32 mouse cellular contexts compared by ENCODE assay signal in the genomic region with DNA sequence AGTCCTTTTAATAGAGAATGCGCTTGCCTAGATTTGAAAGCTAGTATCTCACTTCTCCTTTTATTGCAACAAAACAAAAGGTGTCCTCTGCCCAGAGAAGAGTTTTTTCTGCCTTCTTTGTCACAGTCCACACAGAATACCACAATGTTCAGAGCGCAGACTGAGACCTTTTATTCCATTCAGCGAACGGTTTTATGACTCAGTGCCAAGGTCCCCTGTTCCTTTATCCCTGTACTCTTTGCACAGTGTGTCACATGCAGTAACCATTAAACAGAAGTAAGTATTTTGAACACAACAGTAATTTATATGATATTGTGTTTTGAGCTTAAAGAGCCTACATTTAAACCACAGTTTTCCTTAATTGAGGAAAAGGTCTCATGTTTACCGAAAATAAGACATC.
"Had no signal": no experiment of that assay in that cellular context is flagged by ENCODE, and none has a peak within 500 bp of the region (broad histone marks: within the 10 kb centered on the region; RNA-seq: fewer than 3 reads in every experiment).

No protein-coding gene starts in this region.

- H3K27me3 ChIP-seq: heart, embryonic 12.5 days; heart, embryonic 13.5 days; heart, embryonic 15.5 days; hindbrain, embryonic 12.5 days; hindbrain, embryonic 13.5 days; hindbrain, embryonic 15.5 days; kidney, embryonic 15.5 days had no signal

- DNase-seq: heart, postnatal 10 days; heart, postnatal 14 days; heart, postnatal 36 days; heart, postnatal 4 days; kidney, adult 11 months; kidney, adult 18-20 months; kidney, adult 2 months; kidney, adult 8-10 months; kidney, adult 9 months; kidney, postnatal 14 days; kidney, postnatal 25 days; kidney, postnatal 36 days; kidney, postnatal 4 days; layer of hippocampus, adult 9-11 months; layer of hippocampus, postnatal 36 days had no signal

- ATAC-seq: hindbrain, embryonic 16.5 days; hindbrain, postnatal 0 days; inflammation-experienced regulatory T-cells, adult 6 months had no signal

- H3K4me2 ChIP-seq: heart, embryonic 11.5 days; heart, embryonic 12.5 days; heart, embryonic 13.5 days; heart, embryonic 15.5 days; hindbrain, embryonic 12.5 days; hindbrain, embryonic 13.5 days; hindbrain, embryonic 14.5 days; hindbrain, embryonic 15.5 days; kidney, embryonic 15.5 days had no signal

- H3K4me1 ChIP-seq: heart, embryonic 10.5 days; heart, embryonic 12.5 days; heart, embryonic 13.5 days; heart, embryonic 15.5 days; hindbrain, embryonic 10.5 days; hindbrain, embryonic 12.5 days; hindbrain, embryonic 13.5 days; hindbrain, embryonic 15.5 days; kidney, embryonic 15.5 days had no signal

- H3K4me3 ChIP-seq: heart, embryonic 10.5 days; heart, embryonic 12.5 days; heart, embryonic 13.5 days; heart, embryonic 15.5 days; hindbrain, embryonic 10.5 days; hindbrain, embryonic 12.5 days; hindbrain, embryonic 13.5 days; hindbrain, embryonic 15.5 days; kidney, embryonic 15.5 days; layer of hippocampus, adult 2 months; left cerebral cortex, adult 2 months had no signal

- H3K36me3 ChIP-seq: heart, embryonic 10.5 days; heart, embryonic 12.5 days; heart, embryonic 13.5 days; heart, embryonic 15.5 days; hindbrain, embryonic 10.5 days; hindbrain, embryonic 12.5 days; hindbrain, embryonic 13.5 days; hindbrain, embryonic 15.5 days; kidney, embryonic 15.5 days had no signal

- H3K9ac ChIP-seq: heart, embryonic 12.5 days; heart, embryonic 13.5 days; heart, embryonic 15.5 days; hindbrain, embryonic 12.5 days; hindbrain, embryonic 13.5 days; hindbrain, embryonic 14.5 days; hindbrain, embryonic 15.5 days; kidney, embryonic 15.5 days had no signal

- H3K9me3 ChIP-seq: heart, embryonic 10.5 days; heart, embryonic 12.5 days; heart, embryonic 13.5 days; heart, embryonic 15.5 days; hindbrain, embryonic 10.5 days; hindbrain, embryonic 12.5 days; hindbrain, embryonic 13.5 days; hindbrain, embryonic 15.5 days; kidney, embryonic 15.5 days had no signal

- H3K27ac ChIP-seq: heart, embryonic 10.5 days; heart, embryonic 13.5 days; heart, embryonic 15.5 days; hindbrain, embryonic 10.5 days; hindbrain, embryonic 12.5 days; hindbrain, embryonic 13.5 days; hindbrain, embryonic 14.5 days; hindbrain, embryonic 15.5 days; hindbrain, postnatal 0 days; kidney, embryonic 15.5 days; kidney, postnatal 0 days; layer of hippocampus, adult 2 months; left cerebral cortex, adult 2 months had no signal
